Mouse (Mus musculus): ENCODE measurements around the gene Pef1.

GRCm38 (mm10) chr4:130168280-130169183, 66.2 kb downstream of the Pef1 start:
- TF ChIP-seq CTCF (IDR thresholded peaks at IDR 0.05; ENCODE audit: low read depth) (peak; percentile 32; the same call in 1 of the 2 replicates), EP300 (IDR thresholded peaks at IDR 0.05; ENCODE audit: low read depth) (no peak)
